Mouse (Mus musculus) urinary bladder, postnatal 36 days (tissue): Measurements from ENCODE around the gene Tmem262.
A peak's percentile ranks its signal among the peaks of the same experiment; 100 is the strongest.
"Not testable (repeated sequence)": the region's sequence is repeated elsewhere in the genome, so short reads cannot be mapped to it uniquely, and the experiment has no call there.

Experiments used
- DNase-seq, 2 experiments: peaks; one replicate each; pipeline ENCODE4 v3.0.0; 2022; ENCODE audit warnings: low spot score in 2 of 2, mixed read lengths in 1 of 2

Tmem262 gene

DNA sequence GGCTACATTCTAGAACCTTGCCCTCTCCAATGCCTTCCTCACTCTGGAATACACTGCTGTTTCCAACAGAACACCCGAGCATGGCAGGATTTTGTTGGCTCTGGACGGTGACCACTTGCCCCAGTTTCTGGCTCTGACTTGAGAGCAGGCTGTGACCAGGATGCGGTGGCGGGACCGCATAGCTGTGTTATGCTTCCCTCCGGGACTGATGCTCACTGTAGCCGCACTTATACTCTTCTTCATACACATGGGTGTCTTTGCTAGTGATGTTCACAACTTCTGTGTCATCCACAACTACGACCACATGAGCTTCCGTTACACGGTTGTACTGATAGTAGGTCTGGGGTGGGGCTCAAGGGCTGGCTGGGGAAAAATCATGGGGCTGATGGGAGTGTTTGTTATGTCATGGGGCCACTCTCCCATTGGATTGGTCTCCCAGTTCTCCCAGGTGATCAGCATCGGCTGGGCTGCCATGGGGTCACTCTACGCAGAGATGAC is at the start of gene Tmem262:
TSS of gene Tmem262 (plus strand) at position 51 of the 498 bp plus-strand sequence.
- DNase-seq: no peak

DNA sequence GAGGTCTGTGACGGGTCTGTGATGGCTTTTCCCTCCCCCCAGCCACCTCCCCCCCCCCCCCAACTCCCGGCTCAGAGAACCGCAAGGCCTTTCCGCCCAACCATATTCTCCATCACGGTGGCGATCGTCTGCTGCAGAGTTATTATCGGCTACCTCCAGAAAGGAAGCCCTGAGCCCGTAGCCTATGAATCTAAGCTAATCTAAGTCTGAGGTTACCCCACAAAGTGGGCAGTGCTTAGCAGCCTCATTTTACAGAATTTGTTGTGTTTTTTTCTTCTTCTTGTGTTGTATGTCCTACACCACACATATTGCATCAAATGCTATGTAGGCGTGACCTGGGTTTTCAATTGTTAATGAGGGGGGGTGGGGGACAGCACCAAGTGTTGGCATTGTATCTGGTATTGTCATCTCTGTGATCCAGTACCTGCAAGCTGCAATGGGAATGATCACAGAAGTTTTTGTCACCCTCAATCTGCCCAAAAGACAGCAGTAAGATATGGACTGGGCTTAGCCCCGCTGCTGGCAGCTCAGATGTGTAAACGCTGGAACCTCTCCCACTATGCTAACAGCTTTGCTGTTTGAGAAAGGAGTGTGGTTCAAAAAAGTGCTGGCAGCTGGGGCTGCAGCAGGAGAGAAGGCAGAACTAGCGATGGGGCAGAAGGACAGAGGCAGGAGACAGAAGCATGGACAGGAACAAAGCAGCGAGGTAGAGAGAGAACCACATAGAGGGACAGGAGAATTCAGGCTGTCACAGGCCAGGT is 49.1 kb upstream of the Tmem262 start:
- DNase-seq: no peak

DNA sequence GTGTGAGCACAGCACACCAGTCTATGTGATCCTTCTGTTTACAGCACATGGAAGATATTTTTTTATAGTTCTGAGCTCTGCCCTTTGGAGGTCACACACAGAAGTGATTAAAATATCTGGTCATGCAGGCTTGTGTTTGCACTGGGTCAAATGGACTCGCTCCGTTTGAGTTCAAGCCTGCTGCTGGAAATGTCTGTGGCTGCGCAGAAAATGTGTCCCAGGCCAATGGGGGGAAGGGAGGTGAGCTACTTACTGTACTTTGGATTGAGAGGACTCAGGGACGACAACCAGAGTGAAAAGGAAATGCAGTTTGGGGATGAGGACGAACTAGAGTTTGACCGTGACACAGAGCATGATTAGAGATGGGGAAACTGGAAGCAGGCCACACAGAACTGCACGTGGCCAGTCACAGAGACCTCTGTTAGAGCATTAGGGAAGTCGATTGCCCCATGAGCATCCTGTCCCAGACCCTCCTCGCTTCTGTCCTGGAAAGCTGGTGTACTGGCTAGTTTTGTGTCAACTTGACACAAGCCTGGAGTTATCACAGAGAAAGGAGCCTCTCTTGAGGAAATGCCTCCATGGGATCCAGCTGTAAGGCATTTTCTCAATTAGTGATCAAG is 43.8 kb upstream of the Tmem262 start:
- DNase-seq: no peak

DNA sequence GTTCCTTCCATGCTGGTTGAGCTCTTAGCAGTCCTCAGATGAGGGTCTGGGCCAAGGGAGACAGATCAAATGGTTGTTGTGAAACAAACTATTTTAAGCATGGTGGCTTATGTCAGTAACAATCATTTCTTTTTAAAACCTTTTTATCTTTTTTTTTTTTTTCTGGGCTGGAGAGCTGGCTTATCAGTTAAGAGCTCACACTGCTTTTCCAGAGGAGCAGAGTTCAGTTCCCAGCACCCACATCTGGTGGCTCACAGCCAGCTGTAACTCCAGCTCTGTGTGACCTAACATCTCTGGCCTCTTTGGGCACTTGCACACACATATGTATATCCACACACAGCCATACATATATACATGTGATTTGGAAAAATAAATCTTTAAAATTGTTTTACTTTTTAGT is 42.1 kb upstream of the Tmem262 start:
- DNase-seq: no peak

DNA sequence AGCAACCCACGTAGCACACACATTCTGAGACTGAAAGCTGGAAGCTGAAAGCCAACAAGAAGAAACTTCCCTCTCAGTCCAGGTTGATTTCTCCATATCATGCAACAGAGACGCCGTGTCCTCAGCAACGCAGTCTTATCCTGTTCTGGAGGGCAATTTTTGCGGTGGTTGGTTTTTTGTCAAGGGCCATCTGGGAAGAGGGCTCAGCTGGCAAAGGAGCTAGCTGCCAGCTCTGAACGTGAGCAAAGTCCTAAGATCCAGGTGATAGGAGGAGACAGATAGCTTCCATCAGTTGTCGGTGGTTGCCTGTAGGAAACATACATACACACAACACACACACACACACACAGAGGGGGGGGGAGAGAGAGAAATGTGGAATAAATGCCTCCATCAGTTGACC is 41.5 kb upstream of the Tmem262 start:
- DNase-seq: no peak

DNA sequence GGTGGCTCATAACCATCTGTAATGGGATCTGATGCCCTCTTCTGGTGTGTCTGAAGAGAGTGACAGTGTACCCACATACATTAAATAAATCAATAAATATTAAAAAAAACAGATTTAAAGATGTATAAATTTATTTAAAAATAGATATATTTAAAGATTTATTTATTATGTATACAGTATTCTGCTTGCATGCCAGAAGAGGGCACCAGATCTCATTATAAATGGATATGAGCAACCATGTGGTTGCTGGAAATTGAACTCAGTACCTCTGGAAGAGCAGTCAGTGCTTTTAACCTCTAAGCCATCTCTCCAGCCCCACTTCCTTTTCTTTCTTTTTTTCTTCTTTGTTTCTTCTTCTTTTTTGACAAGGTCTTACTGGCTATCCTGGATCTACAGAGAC is 39.8 kb upstream of the Tmem262 start:
- no peak for DNase-seq

DNA sequence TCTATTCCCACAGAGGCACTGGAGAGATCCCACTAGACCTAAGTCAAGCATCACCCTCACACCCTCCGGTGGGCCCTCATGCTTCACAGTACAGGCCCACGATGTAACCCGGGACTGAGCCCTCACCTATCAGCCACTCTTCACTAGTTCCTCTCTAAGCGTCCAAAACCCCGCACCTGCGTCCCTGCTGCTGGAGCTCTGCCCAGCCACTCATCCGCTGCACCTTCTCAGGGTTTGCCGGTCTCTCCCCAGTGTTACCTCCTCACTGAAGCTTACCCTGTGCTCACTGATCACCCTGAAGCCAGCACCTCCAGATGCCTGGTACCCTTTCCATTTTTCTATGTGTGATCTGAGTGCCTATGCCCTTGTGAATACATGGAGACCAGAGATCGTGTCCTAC is 37.5 kb upstream of the Tmem262 start:
- no peak for DNase-seq

DNA sequence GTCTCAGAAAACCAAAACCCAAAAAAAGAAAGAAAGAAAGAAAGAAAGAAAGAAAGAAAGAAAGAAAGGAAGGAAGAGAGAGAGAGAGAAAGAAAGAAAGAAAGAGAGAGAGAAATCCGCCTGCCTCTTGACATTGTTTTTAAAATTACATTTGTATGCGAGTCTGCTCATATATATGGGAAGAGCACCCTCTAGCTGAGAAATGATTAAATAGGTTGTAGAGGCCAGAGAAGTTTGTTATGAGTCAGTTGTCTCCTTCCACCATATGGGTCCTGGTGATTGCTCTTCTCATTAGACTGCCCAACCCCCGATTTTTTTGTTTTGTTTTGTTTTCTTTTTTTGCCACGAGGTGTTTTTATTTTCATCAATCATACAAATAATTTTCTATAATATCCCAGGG is 35.7 kb upstream of the Tmem262 start:
- not testable (repeated sequence) for DNase-seq

DNA sequence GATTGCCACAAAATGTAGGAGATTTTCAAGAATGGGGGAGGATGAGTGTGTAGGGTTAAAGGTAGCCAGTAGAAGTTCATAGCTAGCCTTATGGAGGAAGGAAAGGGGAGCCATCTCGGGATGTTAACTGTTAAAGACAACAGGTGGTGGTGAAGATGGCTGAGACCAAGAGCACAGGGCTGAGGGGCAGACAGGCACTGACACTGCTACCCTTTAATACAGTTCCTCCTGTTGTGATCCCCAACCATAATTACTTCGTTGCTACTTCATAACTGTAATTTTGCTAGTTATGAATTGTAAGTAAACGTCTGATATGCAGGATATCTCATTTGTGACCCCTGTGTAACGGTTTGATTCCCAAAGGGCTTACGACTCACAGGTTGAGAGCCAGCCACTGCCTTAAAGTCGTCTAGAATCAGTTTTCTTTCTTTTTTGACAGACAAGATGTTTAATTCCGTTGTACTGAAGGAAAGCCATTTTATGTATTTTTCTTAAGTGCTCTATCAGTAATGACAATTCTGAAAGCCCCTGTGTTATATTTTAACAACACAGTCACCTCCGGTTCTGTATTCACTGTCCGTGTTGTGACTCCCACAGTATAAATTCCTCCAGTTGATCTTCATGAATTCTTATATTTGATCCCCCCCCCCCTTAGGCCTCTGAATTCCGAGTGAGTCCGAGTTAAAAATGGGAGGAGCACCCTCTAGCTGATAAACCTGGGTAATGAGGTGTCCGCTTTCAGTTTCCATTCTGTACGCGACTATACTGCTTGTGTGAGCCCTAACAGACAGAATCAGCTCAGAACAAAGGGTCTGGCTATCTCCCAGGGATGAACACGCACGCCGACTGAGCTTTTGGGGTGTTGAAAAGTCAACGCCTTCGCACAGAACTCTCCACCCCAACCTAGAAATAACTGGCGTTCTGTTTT is 34.2 kb upstream of the Tmem262 start:
- DNase-seq: no peak

DNA sequence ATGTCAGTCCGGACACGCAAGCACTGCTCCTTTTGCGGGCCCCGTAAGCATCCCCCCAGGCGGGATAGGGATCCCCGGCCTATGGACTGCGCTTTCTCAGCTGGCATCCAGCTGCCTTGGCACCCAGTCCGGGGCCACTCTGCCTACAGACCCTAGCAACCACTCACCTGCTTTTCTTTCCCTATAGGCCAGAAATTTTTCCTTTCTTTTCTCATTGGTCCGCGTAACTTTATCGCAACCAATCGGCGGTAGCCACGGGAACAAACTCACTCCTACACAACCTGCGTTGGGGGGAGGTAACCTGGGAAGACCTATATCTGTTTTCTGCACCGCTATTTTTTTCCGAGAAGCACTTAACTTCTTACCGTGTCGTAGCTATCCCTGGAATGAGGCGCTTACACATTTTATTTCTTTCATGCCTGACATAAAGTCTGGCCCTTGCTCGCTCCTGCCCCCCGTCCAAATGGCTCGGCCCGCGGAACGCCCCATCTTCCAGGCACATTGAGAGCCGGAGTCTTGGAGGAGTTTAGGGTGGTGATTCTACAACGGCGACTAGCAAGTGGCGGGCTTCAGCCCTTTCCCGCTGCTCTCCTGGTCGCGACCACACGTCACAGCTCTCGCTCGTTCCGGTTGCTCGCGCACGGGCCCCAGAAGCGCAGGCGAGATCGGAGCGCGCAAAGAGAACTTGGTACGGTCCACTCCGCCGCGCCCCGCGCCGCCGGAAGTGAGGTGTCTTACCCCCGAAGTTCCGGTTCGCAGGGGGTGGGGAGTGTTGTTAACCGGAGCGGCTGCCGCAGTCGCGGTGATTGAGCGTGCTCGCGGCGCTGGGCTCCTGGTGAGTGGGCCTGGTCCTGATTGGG is 33.3 kb upstream of the Tmem262 start, which contains the start of gene Syvn1:
TSS of gene Syvn1 (plus strand) at position 283 of the 860 bp plus-strand sequence.
- DNase-seq: peak; percentile 89

DNA sequence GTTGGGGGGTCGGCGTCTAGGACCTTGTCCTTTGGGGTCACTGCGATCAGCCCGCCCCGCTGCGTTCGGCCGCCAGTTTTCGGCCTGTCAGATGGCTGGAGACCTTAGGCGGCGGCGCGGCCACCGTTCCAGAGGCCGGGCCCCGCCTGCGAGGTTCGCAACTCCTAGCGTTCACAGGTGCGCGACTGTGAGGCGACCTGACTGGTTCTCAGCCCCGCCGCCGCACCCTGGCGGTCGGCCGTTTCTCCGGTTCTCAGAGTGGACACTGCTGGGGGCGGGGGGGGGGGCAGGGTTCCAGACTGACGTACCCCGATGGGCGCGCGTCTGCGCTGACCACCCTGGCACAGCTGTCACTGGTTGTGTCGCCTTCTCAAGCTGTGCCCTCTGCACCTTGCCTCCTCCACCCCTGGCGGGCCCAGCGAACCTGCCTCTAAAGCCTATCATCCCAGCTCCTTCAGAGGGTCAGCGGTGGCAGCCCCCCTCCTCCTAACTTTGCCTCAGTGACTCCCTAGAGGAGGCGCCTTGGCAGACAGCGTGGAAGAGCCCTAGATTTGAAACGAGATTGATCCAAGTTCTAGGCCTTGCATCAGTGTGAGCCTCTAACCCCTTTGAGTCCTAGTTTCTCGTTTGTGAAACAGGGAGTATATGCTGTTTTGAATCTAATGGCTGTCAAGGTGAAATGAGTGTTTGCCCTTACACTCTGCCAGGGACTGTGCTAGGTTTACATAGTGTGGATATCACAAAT is 32.5 kb upstream of the Tmem262 start:
- no peak for DNase-seq

DNA sequence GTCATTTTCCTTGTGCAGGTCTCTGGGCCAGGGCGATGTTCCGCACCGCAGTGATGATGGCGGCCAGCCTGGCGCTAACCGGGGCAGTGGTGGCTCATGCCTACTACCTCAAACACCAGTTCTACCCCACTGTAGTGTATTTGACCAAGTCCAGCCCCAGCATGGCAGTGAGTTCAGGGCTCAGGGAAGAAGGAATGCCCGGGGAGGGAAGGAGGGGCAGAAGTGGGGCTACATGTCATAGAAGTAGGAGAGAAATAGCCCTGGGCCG is 32.0 kb upstream of the Tmem262 start:
- no peak for DNase-seq

DNA sequence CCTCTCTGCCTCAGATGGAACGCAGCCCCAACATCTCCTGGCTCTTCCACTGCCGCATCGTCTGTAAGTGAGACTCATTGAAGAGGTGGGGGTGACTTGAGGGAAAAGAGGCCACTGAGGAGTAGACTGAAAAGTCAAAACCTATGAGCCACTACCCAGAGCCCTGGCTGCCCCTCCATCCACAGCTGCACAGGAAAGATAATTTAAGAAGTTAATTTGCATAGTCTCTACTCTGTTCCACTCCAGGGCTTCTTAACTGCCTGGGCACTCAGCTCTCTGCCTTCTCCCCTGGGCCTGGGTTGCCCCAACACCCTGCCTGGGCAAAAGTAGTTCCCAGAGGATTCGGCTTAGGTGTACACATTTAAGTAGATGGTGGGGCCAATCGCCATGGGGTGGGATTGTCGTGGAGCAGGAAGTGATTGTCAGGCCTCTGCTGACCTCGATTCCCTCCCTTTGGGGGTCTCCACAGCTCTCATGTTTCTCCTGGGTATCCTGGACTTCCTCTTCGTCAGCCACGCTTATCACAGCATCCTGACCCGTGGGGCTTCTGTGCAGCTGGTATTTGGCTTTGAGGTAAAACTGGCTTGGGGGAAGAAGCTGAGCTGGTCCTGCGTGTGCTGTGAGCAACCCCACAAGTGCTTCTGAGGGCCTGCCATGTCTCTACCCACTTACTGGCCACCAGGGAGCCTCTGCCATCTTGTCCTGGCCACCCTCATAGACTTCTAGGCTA is 31.0 kb upstream of the Tmem262 start:
- no peak for DNase-seq

DNA sequence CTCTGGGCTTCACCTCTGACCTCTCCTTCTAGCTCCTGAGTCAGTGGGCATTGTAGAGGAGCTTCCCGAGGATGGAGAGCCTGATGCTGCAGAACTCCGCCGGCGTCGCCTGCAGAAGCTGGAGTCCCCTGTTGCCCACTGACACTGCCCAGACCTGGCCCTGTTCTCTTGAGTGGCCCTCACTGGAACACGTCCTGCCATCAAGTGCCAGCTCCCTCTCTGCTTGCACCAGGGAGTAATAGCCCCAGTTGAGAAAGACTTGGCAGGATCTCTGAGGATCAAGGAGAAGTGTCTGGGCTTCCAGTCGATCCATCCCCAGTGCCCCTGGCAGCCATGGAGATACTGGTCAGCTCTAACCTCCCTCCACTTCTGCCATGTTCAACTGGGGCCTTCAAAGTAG is 27.3 kb upstream of the Tmem262 start:
- DNase-seq: peak in 1 of 2 experiments; percentile 28

DNA sequence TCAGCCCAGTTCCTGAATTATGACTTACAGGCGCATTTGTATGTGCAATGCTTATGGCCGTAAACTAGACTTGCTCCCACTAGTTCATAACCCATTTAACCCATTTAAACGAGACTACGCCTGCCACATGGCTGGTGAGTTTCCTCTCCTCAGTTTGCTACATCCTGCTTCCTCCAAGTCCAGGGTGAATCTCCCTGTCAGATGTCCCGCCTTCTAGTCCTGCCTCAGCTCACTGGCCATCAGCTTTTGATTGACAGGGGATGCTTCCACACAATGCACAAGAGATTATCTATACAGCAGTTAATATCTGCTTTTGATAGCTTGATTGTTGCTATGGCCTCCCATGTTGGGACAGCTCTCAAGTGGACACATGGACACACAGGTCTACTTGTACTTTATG is 25.5 kb upstream of the Tmem262 start:
- DNase-seq: no peak

DNA sequence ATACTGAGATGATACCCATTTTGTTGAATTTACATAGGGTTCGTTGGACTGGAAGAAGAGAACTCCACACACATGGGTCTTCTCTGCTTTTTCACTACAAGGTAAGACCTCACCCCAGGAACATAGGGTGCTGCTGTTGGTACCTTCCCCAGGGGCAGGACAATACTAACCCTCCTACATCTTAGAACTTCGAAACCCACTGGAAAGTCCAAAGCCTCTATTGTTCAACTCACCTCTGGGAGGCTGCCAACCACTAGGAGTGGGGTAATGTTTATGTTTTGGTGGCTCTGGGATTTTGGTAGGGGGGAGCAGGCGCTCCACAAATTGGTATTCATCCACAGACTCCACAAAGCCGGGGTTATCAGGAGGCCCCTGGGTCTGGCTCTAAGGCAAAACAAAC is 23.1 kb upstream of the Tmem262 start:
- DNase-seq: no peak

DNA sequence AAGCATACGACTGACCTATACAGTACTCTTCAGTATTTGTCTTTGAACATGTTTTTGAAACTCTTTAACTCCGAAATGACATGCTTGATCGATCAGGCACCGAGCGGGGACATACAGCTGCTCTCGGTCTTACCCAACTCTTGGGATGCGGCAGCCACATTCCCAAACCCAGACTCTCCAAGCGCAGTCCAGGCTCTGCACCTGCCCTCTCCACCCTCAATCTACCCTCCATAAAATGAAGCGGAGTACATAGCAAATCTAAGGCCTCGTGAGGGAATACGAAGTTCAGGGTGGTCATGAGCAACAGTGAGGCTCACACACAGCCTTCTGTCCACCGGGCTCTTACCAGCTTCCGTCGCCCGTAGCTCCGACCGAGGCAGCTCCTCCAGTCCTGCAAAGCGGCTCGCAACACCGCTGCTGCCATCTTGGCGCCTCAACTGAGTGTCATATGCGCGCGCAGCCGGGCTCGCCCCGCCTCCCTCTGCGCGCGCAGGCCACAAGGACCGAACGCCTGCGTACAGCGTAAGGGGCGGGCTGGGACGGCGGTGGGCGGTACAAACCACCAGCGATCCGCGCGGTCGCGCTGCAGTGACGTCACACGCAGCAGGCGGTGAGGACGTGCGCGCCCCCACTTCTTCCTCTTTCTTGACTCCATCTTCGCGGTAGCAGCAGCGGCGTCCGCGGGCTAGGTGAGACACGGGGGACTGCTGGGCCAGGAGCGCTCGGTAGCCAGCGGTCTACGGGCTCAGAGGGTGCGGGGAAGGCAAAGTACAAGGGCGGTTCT is 22.3 kb upstream of the Tmem262 start, which contains the start of the genes Mrpl49 and Fau:
TSS of gene Mrpl49 (minus strand) at position 473 of the 784 bp plus-strand sequence.
TSS of gene Fau (plus strand) at position 532 of the 784 bp plus-strand sequence.
- peak; percentile 98 to 99 for DNase-seq

DNA sequence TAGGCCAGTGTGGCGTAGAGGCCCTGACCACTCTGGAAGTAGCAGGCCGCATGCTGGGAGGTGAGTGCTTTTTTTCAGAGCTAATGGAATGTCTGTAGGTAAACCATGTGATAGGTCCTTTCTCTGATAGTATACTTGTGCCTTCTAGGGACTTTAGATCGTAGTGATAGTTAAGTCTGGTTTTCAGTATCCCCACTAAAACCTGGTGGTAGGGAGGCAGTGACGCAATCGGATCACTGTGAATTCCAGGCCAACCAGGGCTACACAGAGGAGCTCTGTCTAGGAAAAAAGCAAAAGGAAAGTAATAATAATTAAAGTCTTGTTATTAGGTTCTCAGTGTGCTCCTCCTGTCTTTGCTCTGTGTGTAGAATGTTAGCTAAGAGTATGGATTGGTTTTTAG is 21.3 kb upstream of the Tmem262 start:
- DNase-seq: no peak

DNA sequence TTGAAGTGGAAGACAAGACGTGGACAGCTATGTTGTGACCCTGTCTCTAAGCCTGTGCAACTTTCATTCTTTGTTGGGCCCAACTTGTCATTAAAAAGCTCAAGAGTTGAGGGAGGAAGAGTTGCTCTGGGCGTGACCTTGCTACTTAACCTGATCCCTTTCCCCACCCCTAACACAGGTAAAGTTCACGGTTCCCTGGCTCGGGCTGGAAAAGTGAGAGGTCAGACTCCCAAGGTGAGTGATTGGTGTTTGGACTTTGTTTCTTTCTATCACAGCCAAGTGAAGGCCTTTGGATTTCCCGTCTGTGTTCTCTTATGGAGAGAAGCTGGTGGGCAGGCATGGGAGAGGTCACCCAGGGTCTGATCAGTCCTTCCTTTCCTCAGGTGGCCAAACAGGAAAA is 20.9 kb upstream of the Tmem262 start:
- no peak for DNase-seq
